Mouse (Mus musculus) heart, postnatal 36 days (tissue): Measurements from ENCODE around the gene Fancg. TPM values are rescaled to one million over a fixed set of nuclear protein-coding genes. Genes with fewer than 3 reads are reported as not detected.

Experiments used
- DNase-seq, 2 experiments: peaks; one replicate each; pipeline ENCODE4 v3.0.0; 2021 to 2022
- intact Hi-C: fragments of 180-260 bp; cut with DNase I; formaldehyde crosslinking; loops from one replicate; pipeline ENCODE4 v1.15.1; 2025
- total RNA-seq, 2 experiments: library from RNA; stranded (reverse); gene quantifications; 2 replicates each; pipeline ENCODE4 v1.2.3; 2021

Fancg gene
- total RNA-seq, 2 experiments from 2014 or later = 2.6 to 3.2 TPM

DNA sequence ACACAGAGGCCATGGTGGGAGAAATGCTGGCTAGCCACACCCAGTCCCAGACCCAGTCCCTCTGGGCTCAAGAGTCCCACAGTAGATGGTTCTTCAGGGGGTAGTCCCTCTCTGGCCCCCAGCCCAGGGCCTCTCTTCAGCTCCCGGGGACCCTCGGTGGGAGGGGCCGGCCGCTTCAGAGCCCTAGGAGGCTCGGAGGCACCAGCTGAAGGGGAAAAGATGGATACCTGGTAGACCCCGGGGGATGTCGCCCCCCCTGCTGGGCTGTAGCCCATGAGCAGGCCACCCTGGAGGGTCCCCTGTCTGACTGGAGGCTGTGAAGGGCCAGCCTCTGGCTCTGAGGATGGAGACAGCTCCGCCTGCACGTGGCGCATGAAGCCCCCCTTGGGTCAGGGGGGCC is 26.1 kb upstream of the Fancg start:
- DNase-seq = no peak
- intact Hi-C loops = no loop called here

- intact Hi-C loops = no loop called here
- no peak for DNase-seq
These were observed 25.5 kb upstream of the Fancg start for GRCm38 (mm10) chr4:43035851-43036250.

GRCm38 (mm10) chr4:43033481-43033880 is 23.2 kb upstream of the Fancg start:
- no peak for DNase-seq
- intact Hi-C loops = no loop called here

DNA sequence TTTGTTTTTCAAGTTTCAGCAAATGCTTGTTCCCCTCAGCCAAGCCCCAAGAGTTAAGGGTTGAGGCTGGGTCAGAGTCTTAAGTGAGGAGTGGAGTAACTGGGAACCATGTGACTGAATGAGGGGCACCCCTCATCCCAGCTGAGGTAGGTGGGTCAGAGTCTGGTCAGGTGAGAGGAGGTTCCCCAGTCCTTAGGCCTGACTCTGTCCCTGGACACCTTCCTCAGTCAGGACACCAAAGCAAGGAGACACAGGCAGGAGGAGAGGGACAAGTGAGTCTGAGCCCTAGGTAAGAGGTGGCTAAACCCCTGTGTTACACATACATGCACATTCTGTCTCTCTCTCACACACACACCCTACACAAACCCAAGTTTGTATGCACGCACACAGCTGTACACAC is 22.2 kb upstream of the Fancg start:
- DNase-seq = no peak
- intact Hi-C loops = no loop called here

GRCm38 (mm10) chr4:43031237-43031995 is 21.1 kb upstream of the Fancg start, which contains the start of gene Stoml2:
Gene Stoml2, minus strand, starts transcription at chr4:43031710.
- peak; percentile 90 for DNase-seq
- intact Hi-C loops = no loop called here

DNA sequence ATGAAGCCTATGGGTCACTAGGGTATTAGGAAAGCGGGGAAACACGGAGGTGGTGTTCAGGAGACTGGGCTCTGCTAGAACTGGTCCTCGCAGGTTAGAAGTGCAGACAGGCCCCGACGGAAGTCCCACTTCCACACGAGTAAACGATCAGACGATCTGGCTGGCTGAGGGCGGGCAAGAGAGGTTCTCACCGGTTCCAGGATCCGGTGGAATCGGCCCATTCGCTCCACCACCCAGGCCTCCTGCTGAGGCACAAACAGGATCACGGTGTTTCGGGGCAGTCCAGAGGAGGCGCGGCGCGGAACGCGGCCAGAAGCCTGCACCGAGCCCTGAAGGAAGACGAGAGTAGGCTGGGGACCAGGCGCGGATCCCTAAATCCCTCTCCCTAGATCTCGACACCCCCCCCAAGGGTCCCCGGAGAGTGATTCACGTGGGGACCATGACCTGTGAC is 20.5 kb upstream of the Fancg start:
- intact Hi-C loops = no loop called here
- DNase-seq = no peak

DNA sequence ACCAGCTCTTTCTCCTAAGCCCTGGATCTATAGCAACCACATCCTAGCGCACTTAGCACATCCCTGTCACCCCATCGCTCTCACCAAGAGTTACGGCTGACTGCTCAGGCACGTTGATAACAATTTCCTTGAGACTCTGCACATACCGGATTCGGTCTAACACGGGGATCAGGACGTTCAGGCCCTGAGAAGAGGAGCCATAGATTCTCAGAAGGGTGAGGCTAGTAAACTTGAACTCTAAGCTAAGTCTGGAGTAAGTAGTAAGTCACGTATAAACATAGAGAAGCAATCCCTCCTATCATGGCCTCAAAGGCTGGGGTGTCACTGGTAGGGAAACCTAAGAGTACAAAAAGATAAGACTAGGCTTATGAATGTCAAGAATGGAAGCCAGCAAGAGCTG is 20.0 kb upstream of the Fancg start:
- intact Hi-C loops = no loop called here
- DNase-seq = no peak

DNA sequence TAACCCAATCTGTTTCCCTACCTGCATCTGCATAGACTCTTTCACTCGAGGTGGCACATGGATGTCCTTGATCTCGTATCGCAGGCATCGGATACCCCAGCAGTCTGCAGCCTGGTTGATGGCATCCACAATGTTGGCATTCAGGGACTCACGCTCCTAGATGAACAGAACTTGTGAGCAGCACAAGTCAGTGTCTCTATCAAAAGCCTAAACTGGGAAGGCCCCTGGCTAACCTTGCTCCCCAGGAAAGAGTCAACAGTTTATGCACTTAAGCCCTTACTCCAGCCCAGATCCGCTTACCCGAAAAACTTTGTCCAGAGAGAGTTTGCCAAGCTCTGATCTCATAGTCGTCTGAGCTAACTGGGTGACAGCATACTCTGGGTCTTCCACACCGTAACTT is 19.4 kb upstream of the Fancg start:
- DNase-seq = no peak
- intact Hi-C loops = no loop called here

DNA sequence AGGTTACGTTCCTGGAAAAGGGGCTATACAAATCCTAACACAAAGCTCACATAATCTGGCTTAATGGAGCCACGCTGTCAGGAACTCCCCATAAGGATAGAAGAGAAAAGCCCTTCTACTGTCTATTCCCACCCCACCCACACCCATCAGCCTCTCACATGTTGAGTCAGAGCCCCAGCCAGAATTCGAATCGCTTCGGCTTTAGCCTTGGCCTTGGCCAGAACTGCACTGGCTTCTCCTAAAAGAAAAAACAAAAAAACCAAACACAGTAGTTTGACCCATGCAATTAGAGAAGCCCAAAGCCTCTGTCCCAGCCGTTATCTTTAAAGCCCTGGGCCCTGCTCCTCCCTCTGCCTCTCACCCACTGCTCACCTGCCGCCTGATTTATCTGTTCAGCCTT is 18.8 kb upstream of the Fancg start:
- no peak for DNase-seq
- intact Hi-C loops = no loop called here

DNA sequence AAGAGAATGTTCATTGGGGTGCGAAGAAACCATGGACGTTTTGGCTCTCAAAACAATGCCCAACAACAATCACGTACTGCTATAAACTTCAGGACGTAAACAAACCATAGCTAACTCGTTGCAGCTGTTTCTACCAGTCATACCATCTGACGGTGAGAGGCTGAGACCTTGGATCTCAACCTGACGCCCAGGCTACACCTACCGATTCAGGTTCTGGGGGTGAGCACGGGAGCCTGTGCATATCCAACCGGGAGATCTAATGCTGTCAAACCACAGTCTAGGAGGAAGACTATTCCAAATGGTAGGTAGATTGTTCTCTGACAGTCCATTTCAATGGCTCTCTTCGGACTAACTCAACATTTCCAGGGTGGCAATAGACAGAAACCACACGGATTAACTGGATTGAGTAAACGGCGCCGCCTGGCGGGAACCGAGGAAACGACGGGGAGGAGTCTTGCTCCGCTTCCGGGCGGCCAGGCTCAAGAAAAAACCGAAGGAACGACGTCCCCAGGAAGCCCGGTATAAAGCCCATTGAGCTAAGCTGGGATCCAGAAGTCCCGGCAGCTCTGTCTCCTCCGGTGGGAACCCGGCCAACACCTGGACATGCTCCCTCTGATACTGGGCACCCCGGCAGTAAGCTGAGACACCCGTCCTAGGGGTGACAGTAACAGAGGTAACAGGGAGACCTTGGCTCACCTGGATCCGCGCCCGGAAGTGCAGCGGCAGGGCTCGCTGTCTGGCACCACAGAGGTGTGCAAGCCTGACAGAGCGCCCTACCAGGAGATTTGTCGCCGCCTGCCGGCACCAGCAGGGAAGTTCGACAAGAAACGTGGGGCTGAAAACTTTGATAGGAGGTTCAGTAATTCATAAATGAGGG is 15.0 kb upstream of the Fancg start, which contains the start of gene Pigo:
Gene Pigo (minus strand): TSS at position 736 of the 877 bp plus-strand sequence.
- intact Hi-C loops = loop anchor here (1.0 kb wide), 1 partner anchor 19 kb away; no protein-coding TSS in a partner anchor
- DNase-seq = peak; percentile 92 to 96

DNA sequence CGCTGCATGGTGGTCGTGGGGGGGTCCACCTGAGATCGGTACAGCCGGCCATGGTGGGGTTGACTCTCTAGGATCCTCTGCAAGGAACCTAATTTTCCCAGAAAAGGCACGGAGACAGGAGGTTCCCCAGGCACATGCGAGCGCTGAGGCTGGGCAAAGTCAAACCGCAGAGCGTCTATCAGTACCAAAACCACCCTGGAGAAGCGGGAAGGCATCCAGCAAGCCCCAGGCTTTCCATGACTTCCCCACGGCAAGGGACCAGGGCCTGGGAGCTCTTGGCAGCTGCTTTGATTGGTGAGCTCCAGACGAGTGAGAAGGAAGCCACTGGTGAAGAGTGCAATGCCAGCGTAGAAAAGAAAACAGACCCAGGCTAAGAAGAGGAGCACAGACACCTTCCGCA is 14.4 kb upstream of the Fancg start:
- no peak for DNase-seq
- intact Hi-C loops = loop anchor here (1.0 kb wide), 1 partner anchor 18 kb away; no protein-coding TSS in a partner anchor

- intact Hi-C loops = no loop called here
These were observed 11.0 kb upstream of the Fancg start for GRCm38 (mm10) chr4:43021341-43021740.

GRCm38 (mm10) chr4:43020876-43021275 is 10.6 kb upstream of the Fancg start:
- intact Hi-C loops = no loop called here

More at GRCm38 (mm10) chr4:43021341-43021740, 11.0 kb upstream of the Fancg start:
- no peak for DNase-seq

DNA sequence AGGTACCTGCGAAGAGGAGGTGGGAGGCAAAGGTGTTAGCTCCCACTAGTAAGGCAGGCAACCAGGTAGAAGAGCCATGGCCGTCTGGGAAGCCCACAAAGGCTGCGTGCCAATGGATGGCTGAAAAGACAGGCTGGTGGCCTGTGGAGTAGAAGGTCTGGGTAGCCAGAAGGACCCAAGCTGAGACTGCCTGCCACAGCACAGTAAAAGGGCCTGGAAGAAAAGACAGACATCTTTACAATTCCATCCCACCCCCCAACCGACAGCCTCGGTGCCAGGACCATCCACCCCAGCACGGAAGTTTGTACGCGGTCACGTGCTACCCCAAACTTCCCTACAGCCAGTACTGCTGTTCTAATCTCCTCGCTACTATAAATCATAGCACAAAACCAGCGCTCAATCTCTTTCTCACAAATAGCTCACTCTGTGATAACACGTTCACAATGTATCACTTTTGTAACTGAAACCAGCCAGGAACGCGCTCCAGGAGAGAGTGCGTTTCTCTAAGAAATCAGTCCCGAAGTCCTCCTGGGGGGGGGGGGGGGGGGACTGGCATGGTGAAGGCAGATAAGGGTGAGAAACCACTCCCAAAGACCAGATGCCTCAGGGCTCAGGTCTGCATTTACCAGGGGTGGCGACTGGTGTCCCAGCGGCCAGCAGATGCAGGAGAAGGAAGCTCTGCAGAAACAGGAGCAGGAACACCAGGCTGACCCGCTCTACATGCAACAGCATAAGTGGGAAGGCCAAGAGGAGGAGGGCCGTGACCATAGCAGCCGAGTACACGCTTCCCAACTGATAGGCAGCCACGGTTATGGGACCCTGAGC is 9.5 kb upstream of the Fancg start:
- no peak for DNase-seq
- intact Hi-C loops = no loop called here

More at GRCm38 (mm10) chr4:43020876-43021275, 10.6 kb upstream of the Fancg start:
- no peak for DNase-seq

- intact Hi-C loops = no loop called here
- DNase-seq = no peak
These were observed 8.9 kb upstream of the Fancg start for GRCm38 (mm10) chr4:43019176-43019575.

- DNase-seq = no peak
- intact Hi-C loops = no loop called here
These were observed 7.8 kb upstream of the Fancg start for GRCm38 (mm10) chr4:43018156-43018555.

- no peak for DNase-seq
- intact Hi-C loops = no loop called here
These were observed 1.8 kb upstream of the Fancg start for GRCm38 (mm10) chr4:43012091-43012490.

GRCm38 (mm10) chr4:43005765-43006164 is 4.5 kb downstream of the Fancg start:
- intact Hi-C loops = loop anchor here (1.0 kb wide), 1 partner anchor 20 kb away; the partner anchor contains the start of gene Pigo
- DNase-seq = no peak

GRCm38 (mm10) chr4:43004951-43005350 is 5.4 kb downstream of the Fancg start:
- intact Hi-C loops = no loop called here
- DNase-seq = no peak

DNA sequence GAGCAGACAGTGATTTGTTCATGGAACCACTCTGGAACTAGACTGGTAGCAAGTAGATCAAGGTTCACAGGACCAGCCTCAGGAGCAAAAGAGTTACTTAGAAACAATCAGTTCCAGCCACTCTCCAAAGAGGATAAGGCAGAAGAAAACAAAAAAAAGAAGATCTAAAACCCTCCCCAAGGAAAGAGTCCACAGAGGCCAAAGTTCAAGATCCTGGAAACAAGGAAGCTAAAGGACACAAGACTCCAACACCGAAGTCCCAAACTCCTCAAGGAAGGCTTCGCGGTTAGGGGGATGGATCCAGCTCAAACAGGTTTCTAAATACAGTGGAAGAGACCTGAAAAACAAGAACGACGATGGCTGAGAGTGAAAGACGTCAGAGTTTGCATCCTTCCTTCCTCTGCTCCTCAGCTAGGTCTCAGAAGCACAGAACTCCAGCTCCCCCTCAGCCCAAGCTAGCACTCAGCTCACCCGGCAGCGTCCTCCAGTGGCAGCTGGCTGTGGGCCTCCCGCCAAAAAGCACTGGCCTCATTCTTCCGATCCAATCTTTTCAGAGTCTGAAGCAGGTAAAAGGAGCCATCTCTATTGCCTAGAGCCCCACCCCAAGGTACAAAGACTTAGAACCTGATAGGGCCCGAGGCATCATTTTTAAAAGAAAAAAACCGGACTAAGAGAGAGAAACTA is 7.4 kb downstream of the Fancg start:
- no peak for DNase-seq
- intact Hi-C loops = no loop called here
